Mouse (Mus musculus) left cerebral cortex, postnatal 10 days (tissue): ENCODE results near the gene Cdh23. TPM values are rescaled to one million over a fixed set of nuclear protein-coding genes. Genes with fewer than 3 reads are reported as not detected.
"Not testable (repeated sequence)": the region's sequence is repeated elsewhere in the genome, so short reads cannot be mapped to it uniquely, and the experiment has no call there.

Experiments
- DNase-seq, 2 experiments: peaks; one replicate each; pipeline ENCODE4 v3.0.0; 2021 to 2022; ENCODE audit warnings: low spot score in 2 of 2, mixed read lengths in 1 of 2; ENCODE audit errors: extremely low spot score in 1 of 2
- intact Hi-C: fragments of 180-260 bp; cut with DNase I; formaldehyde crosslinking; loops from one replicate; pipeline ENCODE4 v1.15.1; 2025
- total RNA-seq, 2 experiments: library from RNA; stranded (reverse); gene quantifications; 2 replicates each; pipeline ENCODE4 v1.2.3; 2021

The Cdh23 gene
- total RNA-seq, result 1 to 10 TPM; 2.1 TPM

DNA sequence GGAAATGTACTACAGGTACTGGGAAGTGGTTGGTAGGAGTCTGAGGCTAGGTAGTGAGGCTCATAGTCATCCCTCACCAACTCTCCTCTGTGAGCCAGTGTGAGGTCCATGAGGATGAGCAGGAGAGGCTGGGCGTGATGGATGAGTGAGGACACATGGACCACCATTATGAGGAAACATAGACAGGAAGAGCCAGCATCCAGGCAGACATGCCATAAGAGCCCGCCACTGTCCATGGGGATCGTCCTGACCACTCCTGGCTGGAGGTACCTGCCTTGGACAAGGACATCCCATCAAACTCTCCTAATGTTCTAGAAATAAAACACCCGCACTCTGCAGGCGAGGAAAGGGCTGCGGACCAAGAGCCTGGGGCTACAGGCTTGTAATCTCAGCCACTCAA, at the start of gene Cdh23:
Gene Cdh23 (minus strand): TSS at position 101 of the 400 bp plus-strand sequence.
- intact Hi-C loops, result loop anchor here (5.0 kb wide), 1 partner anchor 279 kb away; no protein-coding TSS in a partner anchor
- no peak for DNase-seq

DNA sequence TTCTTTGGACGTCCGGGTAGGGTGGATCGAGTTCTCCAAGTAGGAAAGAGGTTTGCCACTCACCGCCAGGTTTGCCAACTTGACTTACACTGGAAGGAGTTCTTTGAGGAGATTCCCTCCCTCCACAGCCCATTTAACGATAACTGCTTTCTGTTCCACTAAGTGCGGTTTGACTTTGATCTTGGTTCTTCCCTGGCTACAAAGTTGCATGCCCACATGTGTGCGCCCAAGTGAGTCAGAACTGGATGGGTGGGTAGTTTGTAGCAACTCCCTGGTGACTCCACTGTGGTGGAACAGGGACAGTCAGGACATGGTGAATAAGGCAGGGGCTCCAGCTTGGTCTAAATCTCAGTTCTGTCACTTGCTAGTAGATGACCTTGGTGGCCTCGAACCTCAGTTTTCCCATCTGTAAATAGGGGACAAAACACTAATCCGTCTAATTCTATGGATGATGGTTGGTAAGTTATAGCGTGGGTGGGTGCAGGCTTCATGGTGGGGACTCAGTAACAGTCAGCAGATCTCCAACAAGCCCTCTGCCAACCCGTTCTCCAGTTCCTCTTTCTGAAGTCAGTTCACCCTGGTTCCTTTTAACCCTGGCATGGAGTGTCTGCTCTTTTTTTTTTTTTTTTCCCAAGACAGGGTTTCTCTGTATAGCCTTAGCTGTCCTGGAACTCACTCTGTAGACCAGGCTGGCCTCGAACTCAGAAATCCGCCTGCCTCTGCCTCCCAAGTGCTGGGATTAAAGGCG, 48.4 kb upstream of the Cdh23 start:
- DNase-seq, result no peak
- intact Hi-C loops, result no loop called here

DNA sequence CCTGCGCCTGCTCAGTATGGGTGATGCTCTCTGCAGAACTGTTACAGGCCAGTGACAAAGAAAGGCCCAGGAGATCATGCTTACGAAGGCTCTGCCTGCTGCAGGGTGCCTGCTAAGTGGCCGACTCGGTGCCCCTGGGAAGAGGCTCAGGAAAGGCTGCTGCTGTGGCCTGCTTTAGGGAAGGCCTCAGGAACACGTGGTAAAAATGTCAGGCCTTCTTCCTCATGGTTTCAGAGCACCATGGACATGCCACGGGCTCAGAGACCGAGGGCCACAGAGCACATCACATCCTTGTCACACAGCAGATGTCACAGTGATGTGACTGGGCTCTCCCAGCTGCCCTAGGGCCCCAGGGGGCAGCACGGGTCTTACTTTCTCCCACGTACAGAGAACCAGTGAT, 47.4 kb upstream of the Cdh23 start:
- intact Hi-C loops, result no loop called here
- no peak for DNase-seq

DNA sequence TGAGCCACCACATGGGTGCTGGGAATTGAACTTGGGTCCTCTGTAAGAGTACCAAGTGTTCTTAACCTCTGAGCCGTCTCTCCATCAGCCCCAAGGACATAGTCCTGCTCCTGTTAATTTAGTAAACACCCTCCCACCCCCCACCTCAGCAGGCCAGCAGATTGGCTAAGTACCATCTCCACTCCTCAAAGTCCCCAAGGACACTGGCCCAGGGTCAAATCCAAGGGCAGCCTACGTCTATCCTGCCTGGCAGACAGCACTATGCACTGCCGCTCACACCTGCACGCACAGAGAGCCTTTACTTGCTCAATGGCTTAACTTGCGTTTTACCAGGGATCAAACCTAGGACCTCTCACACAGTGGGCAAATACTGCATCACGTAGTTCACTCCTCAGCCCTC, 46.7 kb upstream of the Cdh23 start:
- intact Hi-C loops, result no loop called here
- no peak for DNase-seq

- intact Hi-C loops, DNase-seq: not testable (repeated sequence)
Measured at GRCm38 (mm10) chr10:60742296-60742695, 46.0 kb upstream of the Cdh23 start.

DNA sequence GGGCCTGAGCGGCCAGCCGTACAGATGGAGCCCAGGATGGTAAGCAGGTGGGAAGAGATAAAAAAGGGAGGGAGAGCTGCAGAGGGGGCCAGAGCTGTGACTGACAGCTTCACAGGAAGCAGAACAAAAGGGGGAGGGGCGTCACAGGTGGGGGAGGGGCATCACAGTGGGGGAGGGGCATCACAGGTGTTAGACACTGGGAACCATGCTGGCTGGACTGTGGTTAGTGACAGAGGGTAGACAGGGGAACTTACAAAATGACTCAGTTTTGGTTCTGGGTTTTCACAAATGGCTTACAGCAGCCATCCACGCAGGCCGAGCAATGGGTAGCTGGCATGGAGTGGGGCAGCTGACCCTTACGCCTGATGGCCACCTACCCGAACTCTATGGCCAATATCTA, 45.1 kb upstream of the Cdh23 start:
- no peak for DNase-seq
- intact Hi-C loops, result no loop called here

DNA sequence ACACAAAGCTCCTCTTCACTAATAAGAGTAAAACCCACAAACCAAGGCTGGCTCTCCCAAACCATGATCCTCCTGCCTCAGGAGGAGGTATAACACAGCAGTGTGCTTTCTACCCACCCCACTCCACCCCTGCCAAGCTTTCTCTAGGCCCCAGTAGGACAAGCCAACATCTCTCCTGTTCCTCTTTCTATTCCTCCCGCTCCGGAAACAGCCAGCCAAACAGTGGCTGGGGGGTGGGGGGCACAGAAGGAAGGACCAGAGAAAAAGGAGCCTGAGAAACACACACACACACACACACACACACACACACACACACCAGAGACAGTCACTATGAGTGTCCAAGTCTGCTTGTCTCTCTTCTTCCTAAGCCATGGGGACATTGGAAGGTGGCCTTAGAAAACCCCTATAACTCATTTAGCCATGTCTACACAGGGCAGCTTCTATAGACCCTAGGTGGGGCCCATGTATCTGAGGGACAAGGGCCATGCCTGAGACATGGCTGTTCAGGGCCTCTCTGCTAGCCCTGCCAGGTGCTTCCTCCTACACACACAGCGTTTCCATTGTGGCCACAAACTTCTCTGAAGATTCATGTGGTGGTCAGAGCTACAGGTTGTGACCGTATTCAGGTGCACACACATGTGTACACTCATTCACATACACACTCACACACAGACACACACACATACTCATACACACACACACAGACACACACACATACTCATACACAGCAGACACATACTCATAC, 43.5 kb upstream of the Cdh23 start:
- intact Hi-C loops, result no loop called here
- no peak for DNase-seq

GRCm38 (mm10) chr10:60737886-60738640, 41.8 kb upstream of the Cdh23 start:
- DNase-seq, result no peak
- intact Hi-C loops, result no loop called here

- intact Hi-C loops, result no loop called here
- no peak for DNase-seq
Measured at GRCm38 (mm10) chr10:60737169-60737728, 41.0 kb upstream of the Cdh23 start.

GRCm38 (mm10) chr10:60735737-60736136, 39.4 kb upstream of the Cdh23 start:
- intact Hi-C loops, result no loop called here
- DNase-seq, result no peak

- intact Hi-C loops, result no loop called here
- no peak for DNase-seq
Measured at GRCm38 (mm10) chr10:60733471-60733870, 37.2 kb upstream of the Cdh23 start.

- intact Hi-C loops, result no loop called here
- peak in 1 of 2 experiments; percentile 35 for DNase-seq
Measured at GRCm38 (mm10) chr10:60732397-60732861, 36.1 kb upstream of the Cdh23 start.

DNA sequence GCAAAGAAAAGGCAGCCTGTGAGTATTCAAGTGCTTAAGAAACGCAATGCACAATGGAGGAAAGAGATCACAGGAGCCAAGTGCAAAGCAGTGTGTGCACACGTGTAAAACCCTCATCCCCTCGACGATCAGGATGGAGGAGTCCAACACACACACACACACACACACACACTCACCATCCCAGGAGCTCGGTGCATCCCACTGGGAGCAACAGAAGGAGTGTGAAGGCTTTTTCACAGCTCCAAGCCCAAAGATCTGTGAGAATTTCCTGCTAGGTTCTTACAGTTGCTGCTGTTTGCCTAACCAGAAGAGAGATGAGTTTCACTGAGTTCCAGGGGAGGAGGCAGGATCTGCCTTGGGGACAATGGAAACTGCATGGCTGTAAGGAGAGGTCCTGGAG, 35.5 kb upstream of the Cdh23 start:
- peak in 1 of 2 experiments; percentile 18 for DNase-seq
- intact Hi-C loops, result no loop called here

DNA sequence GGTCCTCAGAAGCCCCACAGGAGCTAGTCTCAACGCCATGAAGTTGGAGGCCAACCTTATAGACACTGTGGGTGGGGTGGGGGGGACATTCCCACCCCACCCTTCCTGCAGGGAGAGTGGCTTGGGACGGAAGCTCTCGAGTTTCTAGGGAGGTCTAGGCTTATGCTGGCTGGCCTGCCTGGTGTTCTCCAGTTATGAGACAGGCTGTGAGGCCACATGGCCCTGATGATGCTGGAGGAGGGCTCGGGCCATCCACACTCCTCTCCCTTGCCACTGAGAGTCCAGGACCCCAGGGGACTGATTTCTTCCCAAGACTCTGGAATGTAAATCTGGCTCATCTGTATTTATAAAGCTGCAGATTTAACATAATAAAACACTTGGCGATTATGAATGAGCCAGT, 31.0 kb upstream of the Cdh23 start:
- intact Hi-C loops, result no loop called here
- no peak for DNase-seq

DNA sequence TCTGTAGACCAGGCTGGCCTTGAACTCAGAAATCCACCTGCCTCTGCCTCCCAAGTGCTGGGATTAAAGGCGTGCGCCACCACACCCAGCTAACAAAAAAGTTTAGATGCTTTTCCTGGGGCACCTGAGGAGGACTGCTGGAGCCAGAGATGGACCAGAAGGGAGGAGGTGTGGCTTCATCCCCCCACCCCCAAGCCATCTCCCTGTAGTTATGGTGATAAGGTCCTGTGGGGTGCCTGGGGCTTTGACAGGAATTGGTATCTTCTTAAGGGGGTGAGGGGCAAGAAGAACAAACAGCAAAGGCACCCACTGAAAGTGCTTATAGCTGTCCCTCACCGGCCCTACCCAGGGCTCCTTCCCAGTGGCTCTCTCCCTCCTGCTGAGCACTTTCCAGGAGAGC, 30.6 kb upstream of the Cdh23 start:
- no peak for DNase-seq
- intact Hi-C loops, result no loop called here

- no peak for DNase-seq
- intact Hi-C loops, result no loop called here
Measured at GRCm38 (mm10) chr10:60724496-60724895, 28.2 kb upstream of the Cdh23 start.

- no peak for DNase-seq
- intact Hi-C loops, result no loop called here
Measured at GRCm38 (mm10) chr10:60723345-60723744, 27.1 kb upstream of the Cdh23 start.

DNA sequence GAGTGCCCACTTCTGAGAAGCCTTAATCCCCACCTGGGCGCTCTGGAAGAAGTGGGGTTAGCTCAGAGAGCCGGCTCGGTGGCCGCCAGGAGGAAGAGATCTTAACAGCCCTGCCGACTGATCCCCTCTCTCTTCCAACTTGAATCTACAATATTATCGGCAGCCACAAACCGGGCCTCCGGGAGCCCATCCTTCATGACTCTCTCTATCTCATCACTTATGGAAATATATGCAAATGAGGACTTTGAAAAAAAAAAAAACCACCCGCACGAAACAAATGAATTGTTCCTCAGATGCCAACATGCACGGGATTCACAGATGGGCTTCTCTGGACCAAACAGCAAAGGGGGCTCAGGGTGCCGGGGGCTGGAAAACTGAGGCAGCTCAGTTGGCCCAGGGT, 25.4 kb upstream of the Cdh23 start:
- intact Hi-C loops, result no loop called here
- no peak for DNase-seq

DNA sequence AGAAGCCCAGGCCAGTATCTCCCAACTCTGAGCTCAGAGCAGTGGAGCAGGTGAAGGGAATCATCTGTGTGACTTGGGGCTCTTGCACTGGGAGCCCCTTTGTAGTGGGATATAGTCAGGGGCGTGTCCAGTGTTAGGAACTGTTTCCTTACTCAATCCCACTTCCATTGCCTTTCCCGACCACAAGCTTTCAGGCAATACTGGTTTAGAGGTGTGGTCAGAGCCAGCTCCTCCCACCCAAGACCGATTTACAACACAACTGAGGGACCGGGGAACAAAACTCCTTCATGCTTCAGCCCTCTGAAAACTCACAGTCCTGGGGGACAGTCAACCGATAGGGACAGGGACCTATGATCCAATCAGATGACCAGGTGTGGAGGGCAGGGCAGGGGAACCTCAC, 24.2 kb upstream of the Cdh23 start:
- no peak for DNase-seq
- intact Hi-C loops, result no loop called here
